Mouse (Mus musculus) embryonic facial prominence, embryonic 11.5 days (tissue): ENCODE results near the gene Ddb1. TPM values are rescaled to one million over a fixed set of nuclear protein-coding genes. Genes with fewer than 3 reads are reported as not detected.

Source experiments
- ATAC-seq: fragments of 200-750 bp; cut with Nextera tagmentation; replicated peaks from 2 replicates; pipeline ENCODE4 v1.8.0; 2017; ENCODE audit warnings: low read depth; ENCODE audit not compliant: insufficient number of reproducible peaks, low FRiP score, low TSS enrichment
- DNase-seq: peaks from one replicate; pipeline ENCODE4 v3.0.0-alpha.2; 2015; ENCODE audit warnings: low spot score
- H3K27ac ChIP-seq: fragments of 300-500 bp; sonication (generic); replicated peaks from 2 replicates; pipeline ENCODE4 v1.5.1; 2014; ENCODE audit warnings: mild to moderate bottlenecking, low read depth, low read length, control low read depth
- H3K27me3 ChIP-seq: fragments of 300-500 bp; sonication (generic); 2 replicates; pipeline ENCODE4 v1.6.1; 2014; ENCODE audit warnings: mild to moderate bottlenecking, low read length, moderate library complexity, mixed read lengths; ENCODE audit not compliant: control insufficient read depth, insufficient read depth
- H3K36me3 ChIP-seq: fragments of 300-500 bp; sonication (generic); replicated peaks from 2 replicates; pipeline ENCODE4 v1.6.1; 2014; ENCODE audit warnings: low read depth, mild to moderate bottlenecking, low read length, moderate library complexity, mixed read lengths; ENCODE audit not compliant: control insufficient read depth, insufficient read depth
- H3K4me1 ChIP-seq: fragments of 300-500 bp; sonication (generic); 2 replicates; pipeline ENCODE4 v1.6.1; 2014; ENCODE audit warnings: low read length, mixed read lengths; ENCODE audit not compliant: control insufficient read depth, insufficient read depth
- H3K4me2 ChIP-seq: fragments of 300-500 bp; sonication (generic); 2 replicates; pipeline ENCODE4 v1.6.1; 2014; ENCODE audit warnings: low read depth, mild to moderate bottlenecking, control low read depth, low read length, moderate library complexity
- H3K4me3 ChIP-seq: fragments of 300-500 bp; sonication (generic); 2 replicates; pipeline ENCODE4 v1.5.1; 2014; ENCODE audit warnings: low read depth, low read length, control low read depth
- H3K9ac ChIP-seq: fragments of 300-500 bp; sonication (generic); replicated peaks from 2 replicates; pipeline ENCODE4 v1.6.1; 2014; ENCODE audit warnings: mild to moderate bottlenecking, control low read depth, low read length
- H3K9me3 ChIP-seq: fragments of 300-500 bp; sonication (generic); replicated peaks from 2 replicates; pipeline ENCODE4 v1.6.1; 2016; ENCODE audit warnings: mild to moderate bottlenecking, low read length, inconsistent platforms, mixed read lengths; ENCODE audit not compliant: control insufficient read depth
- WGBS: fragments of 180-500 bp; shearing (Covaris S2); extraction: QIAGEN DNeasy Blood & Tissue Kit; methylation state at CpG from one replicate; pipeline ENCODE4 v1.1.7; 2014; 5-methylcytosine and 5-hydroxymethylcytosine counted together
- polyA plus RNA-seq: library from polyadenylated mRNA; unstranded; fragments of >200 nt; fragmentation: Nextera tagmentation; extraction: Ambion mirVana; gene quantifications from 2 replicates; pipeline ENCODE4 v1.2.1, GENCODE M21; 2014

Ddb1 gene
- polyA plus RNA-seq, 1 experiment from 2014 or later: 408 TPM

- Histone ChIP-seq H3K9ac (no peak overlapping the region), H3K4me1 (no peaks in the 10 kb centered on the region), H3K4me3 (no peak overlapping the region), H3K9me3 (no peaks in the 10 kb centered on the region), H3K4me2 (no peak overlapping the region), H3K27ac (no peak overlapping the region), H3K27me3 (no peaks in the 10 kb centered on the region), H3K36me3 (no peaks in the 10 kb centered on the region; the same call in 1 of the 2 replicates)
- DNase-seq (no peak), ATAC-seq (no peak)
- 42% methylated on average over 5 of the region's 5 CpGs for WGBS
These were observed 42.8 kb upstream of the Ddb1 start for GRCm38 (mm10) chr19:10562351-10562750.

DNA sequence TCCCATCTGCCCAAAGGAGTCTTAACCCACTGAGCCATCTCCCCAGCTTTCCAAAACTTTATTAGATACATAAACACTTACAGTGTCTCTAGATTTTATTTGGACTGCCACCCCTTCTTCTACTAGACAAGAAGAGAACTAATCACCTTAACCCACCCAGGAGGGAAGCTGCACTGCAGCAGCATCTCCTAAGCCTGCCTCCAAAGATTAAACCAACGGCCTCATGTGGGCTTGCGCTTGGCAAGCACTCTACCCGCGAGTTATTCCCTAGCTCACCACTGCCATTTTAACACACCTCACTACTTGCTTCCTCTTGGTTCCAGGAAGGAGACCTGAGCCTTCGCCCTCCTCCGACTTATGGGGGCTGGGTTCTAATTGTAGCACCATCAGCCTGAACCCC is 40.8 kb upstream of the Ddb1 start:
- Histone ChIP-seq H3K27ac (no peak overlapping the region), H3K27me3 (no peaks in the 10 kb centered on the region), H3K9ac (no peak overlapping the region), H3K4me2 (no peak overlapping the region), H3K4me1 (no peaks in the 10 kb centered on the region), H3K4me3 (no peak overlapping the region), H3K36me3 (no peaks in the 10 kb centered on the region; the same call in 1 of the 2 replicates), H3K9me3 (no peaks in the 10 kb centered on the region)
- ATAC-seq (no peak), DNase-seq (no peak)
- 84% methylated on average over 6 of the region's 6 CpGs for WGBS

DNA sequence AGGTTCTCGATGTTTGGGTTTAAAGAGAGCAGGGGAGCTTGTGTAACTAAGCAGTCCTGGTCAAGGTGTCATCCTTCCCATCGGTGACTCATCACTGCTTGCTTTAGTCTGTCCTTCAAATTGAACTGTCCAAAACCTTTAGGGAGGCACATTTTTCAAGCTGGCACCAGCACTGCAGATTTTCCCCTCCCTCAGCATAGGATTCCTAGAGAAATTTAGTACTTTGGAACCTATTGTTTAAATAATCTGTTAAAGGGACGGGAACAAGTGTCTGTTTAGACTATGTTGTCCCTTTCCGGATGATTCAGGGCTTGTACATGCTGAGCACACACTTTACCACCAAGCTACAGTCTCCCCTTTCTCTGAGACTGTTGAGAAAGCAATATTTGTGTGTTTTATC is 39.9 kb upstream of the Ddb1 start:
- no peak for ATAC-seq
- no peaks in the 10 kb centered on the region for H3K9me3 ChIP-seq
- no peak overlapping the region for H3K4me2 ChIP-seq
- H3K27ac ChIP-seq: no peak overlapping the region
- no peak overlapping the region for H3K4me3 ChIP-seq
- no peaks in the 10 kb centered on the region; the same call in 1 of the 2 replicates for H3K36me3 ChIP-seq
- H3K4me1 ChIP-seq: no peaks in the 10 kb centered on the region
- H3K27me3 ChIP-seq: no peaks in the 10 kb centered on the region
- DNase-seq: no peak
- WGBS: 86% methylated on average over 4 of the region's 4 CpGs
- no peak overlapping the region for H3K9ac ChIP-seq

DNA sequence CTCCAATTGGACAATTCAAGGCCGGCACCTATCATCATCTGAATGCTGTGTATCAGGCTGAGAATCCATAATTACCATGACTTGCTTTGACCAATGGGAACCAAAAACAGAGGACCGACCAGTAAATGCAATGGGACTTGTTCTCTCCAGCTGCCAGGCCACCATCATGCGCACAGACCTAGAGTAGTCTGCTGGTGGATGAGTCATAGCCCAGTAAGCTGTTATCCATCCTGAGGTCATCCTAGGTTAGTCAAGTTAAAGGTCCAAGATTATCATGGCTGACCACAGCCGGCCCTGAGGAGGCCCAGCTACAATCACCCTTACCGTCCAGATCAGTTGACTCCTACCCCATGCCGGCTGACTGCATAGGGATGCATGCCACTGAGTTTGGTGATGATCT is 35.5 kb upstream of the Ddb1 start:
- ATAC-seq: no peak
- Histone ChIP-seq H3K27ac (no peak overlapping the region), H3K4me3 (no peak overlapping the region), H3K4me1 (no peaks in the 10 kb centered on the region), H3K36me3 (peaks cover 6% of the 10 kb centered on the region), H3K4me2 (no peak overlapping the region), H3K27me3 (no peaks in the 10 kb centered on the region), H3K9me3 (no peaks in the 10 kb centered on the region), H3K9ac (no peak overlapping the region)
- no peak for DNase-seq
- WGBS: 92% methylated on average over 6 of the region's 6 CpGs

GRCm38 (mm10) chr19:10576690-10577561 is 28.2 kb upstream of the Ddb1 start, which contains the start of the genes Cyb561a3 and Tmem138:
TSS of gene Cyb561a3 (plus strand) at chr19:10577172.
TSS of gene Tmem138 (minus strand) at chr19:10577362.
- ATAC-seq (peak; percentile 93), DNase-seq (peak; percentile 97)
- peak within 1 kb of the TSS; percentile 77 for H3K27ac ChIP-seq
- H3K27me3 ChIP-seq: no peaks in the 10 kb centered on the region
- under 1% methylated on average over 44 of the region's 44 CpGs for WGBS
- peak within 1 kb of the TSS; percentile 67 for H3K4me3 ChIP-seq
- H3K9me3 ChIP-seq: no peaks in the 10 kb centered on the region
- peak within 1 kb of the TSS; percentile 72 for H3K9ac ChIP-seq
- H3K4me2 ChIP-seq: peak within 1 kb of the TSS; percentile 86
- no peaks in the 10 kb centered on the region for H3K4me1 ChIP-seq
- H3K36me3 ChIP-seq: peaks cover 8% of the 10 kb centered on the region

GRCm38 (mm10) chr19:10580102-10580501 is 25.0 kb upstream of the Ddb1 start:
- no peak for DNase-seq
- H3K4me1 ChIP-seq: no peaks in the 10 kb centered on the region
- ATAC-seq: no peak
- H3K27ac ChIP-seq: no peak overlapping the region
- no peaks in the 10 kb centered on the region for H3K27me3 ChIP-seq
- H3K4me2 ChIP-seq: no peak overlapping the region
- no peaks in the 10 kb centered on the region for H3K9me3 ChIP-seq
- no peak overlapping the region for H3K9ac ChIP-seq
- H3K36me3 ChIP-seq: no peaks in the 10 kb centered on the region
- 81% methylated on average over 3 of the region's 3 CpGs for WGBS
- H3K4me3 ChIP-seq: no peak overlapping the region

- WGBS: 81% methylated on average over 3 of the region's 3 CpGs
- H3K4me3 ChIP-seq: no peak overlapping the region
- DNase-seq (no peak), ATAC-seq (no peak)
- H3K4me2 ChIP-seq: no peak overlapping the region
- no peaks in the 10 kb centered on the region for H3K4me1 ChIP-seq
- H3K9ac ChIP-seq: no peak overlapping the region
- H3K27me3 ChIP-seq: no peaks in the 10 kb centered on the region
- H3K9me3 ChIP-seq: no peaks in the 10 kb centered on the region
- H3K27ac ChIP-seq: no peak overlapping the region
- H3K36me3 ChIP-seq: no peaks in the 10 kb centered on the region
These were observed 24.4 kb upstream of the Ddb1 start for GRCm38 (mm10) chr19:10580761-10581160.

GRCm38 (mm10) chr19:10581984-10582383 is 23.1 kb upstream of the Ddb1 start:
- H3K27ac ChIP-seq: no peak overlapping the region
- WGBS: 86% methylated on average over 6 of the region's 6 CpGs
- no peak for DNase-seq

More at GRCm38 (mm10) chr19:10581984-10582383, 23.1 kb upstream of the Ddb1 start:
- Histone ChIP-seq H3K9me3 (no peaks in the 10 kb centered on the region), H3K4me3 (no peak overlapping the region), H3K4me1 (no peaks in the 10 kb centered on the region), H3K9ac (no peak overlapping the region), H3K27me3 (no peaks in the 10 kb centered on the region), H3K36me3 (no peaks in the 10 kb centered on the region), H3K4me2 (no peak overlapping the region)
- ATAC-seq: no peak
